Mouse (Mus musculus) ES-E14 (cell line): ENCODE results near the gene Prmt1.

Source experiments
- CHD2 ChIP-seq: IDR thresholded peaks from 2 replicates; pipeline ENCODE4 v1.6.1; 2014; ENCODE audit warnings: mild to moderate bottlenecking, low read depth, low read length, inconsistent platforms
- HCFC1 ChIP-seq: IDR thresholded peaks from 2 replicates; pipeline ENCODE4 v1.6.1; 2012; ENCODE audit warnings: low read length, inconsistent platforms, borderline replicate concordance; ENCODE audit not compliant: insufficient read depth
- MAFK ChIP-seq: IDR thresholded peaks from 2 replicates; pipeline ENCODE4 v1.6.1; 2014; ENCODE audit warnings: mild to moderate bottlenecking, low read depth, low read length, inconsistent platforms; ENCODE audit not compliant: insufficient read depth
- ZC3H11A ChIP-seq: IDR thresholded peaks from 2 replicates; pipeline ENCODE4 v1.6.1; 2012; ENCODE audit warnings: low read depth, mild to moderate bottlenecking, inconsistent platforms, low read length, borderline replicate concordance
- ZNF384 ChIP-seq: IDR thresholded peaks from 2 replicates; pipeline ENCODE4 v1.6.1; 2012; ENCODE audit warnings: low read depth, low read length, inconsistent platforms

DNA sequence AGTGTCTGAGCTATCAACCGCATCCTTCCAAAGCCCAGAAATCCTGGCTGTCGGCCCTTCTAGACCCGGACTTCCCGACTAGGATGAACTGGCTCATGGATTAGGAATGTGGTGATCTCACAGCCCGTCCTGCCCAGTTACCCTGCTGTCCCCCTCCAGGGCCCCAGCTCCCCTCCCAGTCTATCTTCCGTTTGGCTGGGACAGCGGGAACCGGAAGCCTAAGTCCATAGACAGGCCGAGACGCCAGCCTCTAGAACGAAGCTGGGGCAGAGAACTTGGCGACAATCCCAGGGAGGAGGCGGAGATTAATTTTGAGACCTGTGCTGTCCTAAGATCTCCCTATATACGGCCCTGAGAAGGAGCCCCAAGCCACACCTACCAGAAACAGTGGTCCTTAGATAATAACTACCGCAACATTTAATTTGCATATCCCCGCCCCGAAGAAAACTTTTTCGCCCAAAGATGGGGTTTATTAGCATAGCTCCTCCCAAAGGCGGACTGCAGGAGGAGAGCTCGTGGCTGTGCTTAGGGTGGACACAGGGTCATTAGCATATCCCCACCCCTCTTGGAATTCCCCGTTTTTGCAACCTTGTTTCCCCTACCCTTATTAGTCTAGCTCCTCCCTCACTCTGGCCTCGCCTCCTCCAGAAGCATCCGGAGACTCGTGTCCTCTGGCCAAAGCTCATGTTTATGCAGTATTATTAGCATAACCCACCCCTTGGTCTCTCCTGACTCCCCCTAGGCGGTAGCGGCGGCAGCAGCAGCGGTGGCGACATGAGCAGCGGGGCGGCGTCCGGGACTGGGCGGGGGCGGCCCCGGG, 31.1 kb upstream of the Prmt1 start, which contains the start of gene Rras:
- no peak for TF ChIP-seq ZNF384
- TF ChIP-seq ZC3H11A, result no peak
- no peak for TF ChIP-seq MAFK
- TF ChIP-seq CHD2, result no peak
- TF ChIP-seq HCFC1, result no peak
